Mouse (Mus musculus): ENCODE data around the gene Gfod2.

GRCm38 (mm10) chr8:105794009-105794598 is 35.6 kb upstream of the Gfod2 start:
- TF ChIP-seq CTCF (IDR thresholded peaks at IDR 0.05; ENCODE audit: insufficient read depth, low read depth, low read length) (no peak), POLR2A (IDR thresholded peaks at IDR 0.05; ENCODE audit: insufficient read depth, low read depth, low read length) (no peak)
